Mouse (Mus musculus) liver, embryonic 15.5 days (tissue): ENCODE data around the gene F11. TPM values are rescaled to one million over a fixed set of nuclear protein-coding genes. Genes with fewer than 3 reads are reported as not detected.

Experiments used
- ATAC-seq: fragments of 200-750 bp; cut with Nextera tagmentation; 2 replicates; pipeline ENCODE4 v1.8.0; 2017; ENCODE audit warnings: moderate number of reproducible peaks, mild to moderate bottlenecking, moderate library complexity; ENCODE audit not compliant: insufficient read depth
- H3K27ac ChIP-seq: fragments of 300-500 bp; sonication (generic); replicated peaks from 2 replicates; pipeline ENCODE4 v1.5.1; 2015; ENCODE audit warnings: mild to moderate bottlenecking, inconsistent platforms
- H3K27me3 ChIP-seq: fragments of 300-500 bp; sonication (generic); 2 replicates; pipeline ENCODE4 v1.6.1; 2015; ENCODE audit warnings: mild to moderate bottlenecking, inconsistent platforms
- H3K36me3 ChIP-seq: fragments of 300-500 bp; sonication (generic); replicated peaks from 2 replicates; pipeline ENCODE4 v1.6.1; 2015; ENCODE audit warnings: moderate library complexity, mild to moderate bottlenecking, inconsistent platforms
- H3K4me1 ChIP-seq: fragments of 300-500 bp; sonication (generic); replicated peaks from 2 replicates; pipeline ENCODE4 v1.6.1; 2015; ENCODE audit warnings: inconsistent platforms
- H3K4me2 ChIP-seq: fragments of 300-500 bp; sonication (generic); 2 replicates; pipeline ENCODE4 v1.6.1; 2015; ENCODE audit warnings: moderate library complexity, mild to moderate bottlenecking, inconsistent platforms
- H3K4me3 ChIP-seq: fragments of 300-500 bp; sonication (generic); replicated peaks from 2 replicates; pipeline ENCODE4 v1.5.1; 2015; ENCODE audit warnings: mild to moderate bottlenecking, inconsistent platforms
- H3K9ac ChIP-seq: fragments of 300-500 bp; sonication (generic); 2 replicates; pipeline ENCODE4 v1.6.1; 2015; ENCODE audit warnings: moderate library complexity, mild to moderate bottlenecking, inconsistent platforms
- H3K9me3 ChIP-seq: fragments of 300-500 bp; sonication (generic); replicated peaks from 2 replicates; pipeline ENCODE4 v1.6.1; 2016; ENCODE audit warnings: inconsistent platforms
- WGBS: fragments of 180-500 bp; shearing (Covaris S2); methylation state at CpG from one replicate; pipeline ENCODE4 v1.1.7; 2015; ENCODE audit warnings: mixed read lengths; ENCODE audit not compliant: insufficient replicate concordance; 5-methylcytosine and 5-hydroxymethylcytosine counted together
- polyA plus RNA-seq: library from polyadenylated mRNA; unstranded; fragments of >200 nt; fragmentation: Nextera tagmentation; extraction: Ambion mirVana; gene quantifications from 2 replicates; pipeline ENCODE4 v1.2.1, GENCODE M21; 2015

Gene F11
- polyA plus RNA-seq, 1 experiment from 2014 or later = 28.7 TPM

- Histone ChIP-seq H3K4me1 (no peaks in the 10 kb centered on the region), H3K36me3 (0 out of 2 replicates have a peak, but pooled peaks cover 3% of the 10 kb centered on the region), H3K9ac (no peak overlapping the region), H3K27me3 (no peaks in the 10 kb centered on the region), H3K4me3 (no peak overlapping the region), H3K4me2 (no peak overlapping the region), H3K9me3 (no peaks in the 10 kb centered on the region), H3K27ac (no peak overlapping the region)
- no peak for ATAC-seq
- WGBS = 59% methylated on average over 7 of the region's 7 CpGs
Observed at GRCm38 (mm10) chr8:45246307-45246706, 15.5 kb downstream of the F11 start.

- H3K4me3 ChIP-seq = no peak overlapping the region
- no peaks in the 10 kb centered on the region for H3K9me3 ChIP-seq
- ATAC-seq = peak; percentile 25; the same call in 1 of the 2 replicates
- H3K36me3 ChIP-seq = no peaks in the 10 kb centered on the region
- H3K27me3 ChIP-seq = no peaks in the 10 kb centered on the region
- WGBS = 61% methylated on average over 8 of the region's 8 CpGs
- H3K4me1 ChIP-seq = 0 out of 2 replicates have a peak, but pooled peaks cover 3% of the 10 kb centered on the region
- no peak overlapping the region for H3K9ac ChIP-seq
- no peak overlapping the region for H3K4me2 ChIP-seq
- no peak overlapping the region for H3K27ac ChIP-seq
Observed at GRCm38 (mm10) chr8:45239363-45239762, 22.5 kb downstream of the F11 start.

DNA sequence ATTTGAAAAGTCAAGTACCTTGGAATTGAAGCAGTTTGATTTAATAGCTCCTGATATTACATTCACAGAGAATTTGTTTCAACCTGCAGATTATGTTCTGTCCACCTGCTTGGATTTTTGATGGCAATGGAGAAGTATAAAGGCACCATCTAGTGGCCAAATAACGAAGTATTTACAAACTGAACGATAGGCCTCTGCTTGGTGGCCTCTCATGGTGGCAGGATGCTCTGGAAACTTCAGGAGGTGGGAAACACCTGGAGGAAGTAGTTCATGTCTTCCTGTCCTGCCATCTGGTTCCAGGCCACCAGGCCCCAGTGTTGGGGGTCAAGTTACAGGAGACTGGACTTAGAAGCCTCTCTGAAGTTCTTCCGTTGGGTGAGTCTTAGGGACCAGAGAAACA, 23.5 kb downstream of the F11 start:
- H3K36me3 ChIP-seq = no peaks in the 10 kb centered on the region
- H3K4me1 ChIP-seq = 0 out of 2 replicates have a peak, but pooled peaks cover 3% of the 10 kb centered on the region
- no peak overlapping the region for H3K4me3 ChIP-seq
- 21% methylated on average over 3 of the region's 3 CpGs for WGBS
- no peak overlapping the region for H3K9ac ChIP-seq
- no peaks in the 10 kb centered on the region for H3K9me3 ChIP-seq
- no peak for ATAC-seq
- no peak overlapping the region for H3K27ac ChIP-seq
- H3K27me3 ChIP-seq = no peaks in the 10 kb centered on the region
- no peak overlapping the region for H3K4me2 ChIP-seq

GRCm38 (mm10) chr8:45236164-45236912, 25.5 kb downstream of the F11 start:
- Histone ChIP-seq H3K4me1 (0 out of 2 replicates have a peak, but pooled peaks cover 3% of the 10 kb centered on the region), H3K9me3 (no peaks in the 10 kb centered on the region), H3K4me2 (no peak overlapping the region), H3K27ac (no peak overlapping the region), H3K27me3 (no peaks in the 10 kb centered on the region), H3K9ac (no peak overlapping the region), H3K36me3 (no peaks in the 10 kb centered on the region), H3K4me3 (no peak overlapping the region)
- no peak for ATAC-seq
- 23% methylated on average over 14 of the region's 14 CpGs for WGBS

- H3K27me3 ChIP-seq = no peaks in the 10 kb centered on the region
- H3K4me1 ChIP-seq = 0 out of 2 replicates have a peak, but pooled peaks cover 3% of the 10 kb centered on the region
- 62% methylated on average over 6 of the region's 6 CpGs for WGBS
- no peak overlapping the region for H3K27ac ChIP-seq
- H3K4me3 ChIP-seq = no peak overlapping the region
- no peak for ATAC-seq
- H3K4me2 ChIP-seq = no peak overlapping the region
- no peaks in the 10 kb centered on the region for H3K9me3 ChIP-seq
- no peak overlapping the region for H3K9ac ChIP-seq
- H3K36me3 ChIP-seq = no peaks in the 10 kb centered on the region
Observed at GRCm38 (mm10) chr8:45235228-45235627, 26.6 kb downstream of the F11 start.

GRCm38 (mm10) chr8:45233256-45233655, 28.6 kb downstream of the F11 start:
- H3K27me3 ChIP-seq = no peaks in the 10 kb centered on the region
- H3K36me3 ChIP-seq = no peaks in the 10 kb centered on the region
- no peak overlapping the region for H3K4me3 ChIP-seq
- no peak overlapping the region for H3K4me2 ChIP-seq
- no peaks in the 10 kb centered on the region for H3K9me3 ChIP-seq
- no peaks in the 10 kb centered on the region for H3K4me1 ChIP-seq
- 60% methylated on average over 3 of the region's 3 CpGs for WGBS
- H3K9ac ChIP-seq = no peak overlapping the region
- H3K27ac ChIP-seq = no peak overlapping the region
- no peak for ATAC-seq

GRCm38 (mm10) chr8:45202476-45202875, 59.4 kb downstream of the F11 start:
- no peaks in the 10 kb centered on the region for H3K9me3 ChIP-seq
- no peaks in the 10 kb centered on the region for H3K27me3 ChIP-seq
- no peak overlapping the region for H3K9ac ChIP-seq
- H3K36me3 ChIP-seq = no peaks in the 10 kb centered on the region
- 55% methylated on average over 6 of the region's 6 CpGs for WGBS
- ATAC-seq = no peak
- no peaks in the 10 kb centered on the region for H3K4me1 ChIP-seq
- H3K4me3 ChIP-seq = no peak overlapping the region
- no peak overlapping the region for H3K4me2 ChIP-seq
- no peak overlapping the region for H3K27ac ChIP-seq

DNA sequence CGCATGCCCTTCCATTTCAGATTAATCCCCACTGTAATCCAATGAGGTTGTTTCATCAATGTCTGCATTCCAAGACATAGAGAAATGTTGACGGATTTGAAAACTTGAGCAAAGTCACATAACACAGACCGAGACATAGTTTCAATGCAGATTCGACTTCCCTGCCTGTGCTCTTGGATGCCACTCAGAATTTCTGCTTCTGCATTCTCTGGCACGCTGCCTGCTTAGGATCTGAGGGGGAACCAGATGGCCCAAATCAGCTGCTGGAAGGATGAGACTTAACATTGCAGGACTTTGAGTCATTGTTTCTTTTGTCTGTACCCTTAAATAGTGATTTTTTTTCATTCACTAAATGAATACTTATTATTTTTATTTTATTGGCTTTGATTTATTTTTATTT, 60.2 kb downstream of the F11 start:
- 59% methylated on average over 5 of the region's 5 CpGs for WGBS
- no peak overlapping the region for H3K4me2 ChIP-seq
- H3K4me3 ChIP-seq = no peak overlapping the region
- no peaks in the 10 kb centered on the region for H3K4me1 ChIP-seq
- no peak overlapping the region for H3K27ac ChIP-seq
- no peaks in the 10 kb centered on the region for H3K36me3 ChIP-seq
- no peaks in the 10 kb centered on the region for H3K27me3 ChIP-seq
- no peaks in the 10 kb centered on the region for H3K9me3 ChIP-seq
- ATAC-seq = no peak
- H3K9ac ChIP-seq = no peak overlapping the region

- Histone ChIP-seq H3K36me3 (no peaks in the 10 kb centered on the region), H3K9me3 (no peaks in the 10 kb centered on the region), H3K27me3 (no peaks in the 10 kb centered on the region), H3K9ac (no peak overlapping the region), H3K4me1 (no peaks in the 10 kb centered on the region), H3K27ac (no peak overlapping the region), H3K4me2 (no peak overlapping the region), H3K4me3 (no peak overlapping the region)
- ATAC-seq = no peak
- 68% methylated on average over 5 of the region's 5 CpGs for WGBS
Observed at GRCm38 (mm10) chr8:45197294-45197693, 64.5 kb downstream of the F11 start.

- no peak overlapping the region for H3K4me3 ChIP-seq
Observed at GRCm38 (mm10) chr8:45195954-45196526, 65.8 kb downstream of the F11 start.

More at GRCm38 (mm10) chr8:45195954-45196526, 65.8 kb downstream of the F11 start:
- no peaks in the 10 kb centered on the region for H3K4me1 ChIP-seq
- no peaks in the 10 kb centered on the region for H3K27me3 ChIP-seq
- no peaks in the 10 kb centered on the region for H3K9me3 ChIP-seq
- no peak overlapping the region for H3K27ac ChIP-seq
- WGBS = 62% methylated on average over 8 of the region's 8 CpGs
- no peak overlapping the region for H3K4me2 ChIP-seq
- H3K36me3 ChIP-seq = no peaks in the 10 kb centered on the region
- no peak overlapping the region for H3K9ac ChIP-seq
- no peak for ATAC-seq
